Comparison of ENCODE assay signal across 10 mouse cellular contexts in genomic region chr2:167844556-167844955, GRCm38 (mm10).
DNase-seq lines count a peak whose midpoint lies in the region; ATAC-seq and TF ChIP-seq lines count a peak whose summit lies in the region.
"Had no signal": no experiment of that assay in that cellular context is flagged by ENCODE, and none has a peak within 500 bp of the region (broad histone marks: within the 10 kb centered on the region; RNA-seq: fewer than 3 reads in every experiment).

No protein-coding gene starts in this region.

- no peak overlapping the region for H3K4me3 ChIP-seq in liver, postnatal 0 days (ENCODE audit: low read depth, low read length)
- no peak overlapping the region for H3K4me3 ChIP-seq in layer of hippocampus, adult 2 months
- H3K4me3 ChIP-seq: heart, embryonic 13.5 days; liver, embryonic 15.5 days had no signal

- no peak for TF ChIP-seq CTCF in liver, postnatal 0 days (IDR thresholded peaks at IDR 0.05; ENCODE audit: low read depth)
- no peak for TF ChIP-seq CTCF in layer of hippocampus, adult 2 months (conservative IDR thresholded peaks at IDR 0.05)

- ATAC-seq in liver, postnatal 0 days = peak; percentile 89
- ATAC-seq in granulocyte monocyte progenitor cell, adult 5-6 weeks (replicated peaks; ENCODE audit: poor library complexity, severe bottlenecking) = no peak

- no peak overlapping the region for H3K4me2 ChIP-seq in liver, postnatal 0 days (ENCODE audit: low read depth, low read length)
- H3K4me2 ChIP-seq: heart, embryonic 13.5 days; liver, embryonic 15.5 days had no signal

- peaks cover 39% of the 10 kb centered on the region for H3K4me1 ChIP-seq in liver, postnatal 0 days (ENCODE audit: insufficient read depth)

- peak; percentile 75 for DNase-seq in liver, postnatal 0 days
- DNase-seq in liver = no peak
- peak; percentile 87 to 92 for DNase-seq in gastrocnemius, adult 8-10 months (ENCODE audit: low spot score in 2 of 2)
- DNase-seq in heart, postnatal 14 days = peak; percentile 77 to 82
- DNase-seq in lung, postnatal 10 days = peak; percentile 77
- no peak for DNase-seq in spleen, adult 12 weeks (ENCODE audit: low spot score)
- DNase-seq in layer of hippocampus, adult 2 months (ENCODE audit: low spot score in 2 of 2) = no peak

- H3K9me3 ChIP-seq in liver, postnatal 0 days (ENCODE audit: low read length) = no peaks in the 10 kb centered on the region
- H3K9me3 ChIP-seq: heart, embryonic 13.5 days; liver, embryonic 15.5 days had no signal

- H3K9ac ChIP-seq in liver, postnatal 0 days (replicated peaks) = no peak overlapping the region
- H3K9ac ChIP-seq: heart, embryonic 13.5 days; liver, embryonic 15.5 days had no signal

- H3K36me3 ChIP-seq in liver, postnatal 0 days (replicated peaks; ENCODE audit: insufficient read depth, low read length) = no peaks in the 10 kb centered on the region
- H3K36me3 ChIP-seq: heart, embryonic 13.5 days; liver, embryonic 15.5 days had no signal

- H3K27ac ChIP-seq in liver, postnatal 0 days (ENCODE audit: low read depth) = peak overlapping the region; percentile 77
- H3K27ac ChIP-seq in layer of hippocampus, adult 2 months = no peak overlapping the region
- H3K27ac ChIP-seq: heart, embryonic 13.5 days; liver, embryonic 15.5 days had no signal

- peak; percentile 96 for TF ChIP-seq EP300 in liver, postnatal 0 days (IDR thresholded peaks at IDR 0.05; ENCODE audit: low read depth)

- intact Hi-C loops in heart, postnatal 14 days (cut with DNase I) = no loop called here

- 53% methylated on average over 7 of the region's 7 CpGs for WGBS in liver, postnatal 0 days (ENCODE audit: insufficient replicate concordance)

- no peaks in the 10 kb centered on the region for H3K27me3 ChIP-seq in liver, postnatal 0 days (ENCODE audit: insufficient read depth, low read length)
- H3K27me3 ChIP-seq: heart, embryonic 13.5 days had no signal

Comparison
In these comparisons a context has a peak if more than half of its experiments do, and no peak if none do; other contexts are left out.
1. DNase-seq: peak in liver, postnatal 0 days (single experiment), gastrocnemius, adult 8-10 months (2 of 2), heart, postnatal 14 days (2 of 2) and lung, postnatal 10 days (single experiment); none in liver (single experiment), spleen, adult 12 weeks (single experiment) and layer of hippocampus, adult 2 months (0 of 2).